Mouse (Mus musculus) left cerebral cortex, postnatal 36 days (tissue): ENCODE results near the gene Magoh. TPM values are rescaled to one million over a fixed set of nuclear protein-coding genes. Genes with fewer than 3 reads are reported as not detected.

Experiments used
- DNase-seq, 2 experiments: peaks; one replicate each; pipeline ENCODE4 v3.0.0; 2021 to 2022; ENCODE audit warnings: low spot score in 2 of 2, mixed read lengths in 1 of 2
- intact Hi-C: fragments of 180-260 bp; cut with DNase I; formaldehyde crosslinking; loops from one replicate; pipeline ENCODE4 v1.15.1; 2025
- total RNA-seq, 2 experiments: library from RNA; stranded (reverse); gene quantifications; 2 replicates each; pipeline ENCODE4 v1.2.3; 2021

Magoh gene
- 10 to 100 TPM; 35.2 to 43.4 TPM for total RNA-seq

DNA sequence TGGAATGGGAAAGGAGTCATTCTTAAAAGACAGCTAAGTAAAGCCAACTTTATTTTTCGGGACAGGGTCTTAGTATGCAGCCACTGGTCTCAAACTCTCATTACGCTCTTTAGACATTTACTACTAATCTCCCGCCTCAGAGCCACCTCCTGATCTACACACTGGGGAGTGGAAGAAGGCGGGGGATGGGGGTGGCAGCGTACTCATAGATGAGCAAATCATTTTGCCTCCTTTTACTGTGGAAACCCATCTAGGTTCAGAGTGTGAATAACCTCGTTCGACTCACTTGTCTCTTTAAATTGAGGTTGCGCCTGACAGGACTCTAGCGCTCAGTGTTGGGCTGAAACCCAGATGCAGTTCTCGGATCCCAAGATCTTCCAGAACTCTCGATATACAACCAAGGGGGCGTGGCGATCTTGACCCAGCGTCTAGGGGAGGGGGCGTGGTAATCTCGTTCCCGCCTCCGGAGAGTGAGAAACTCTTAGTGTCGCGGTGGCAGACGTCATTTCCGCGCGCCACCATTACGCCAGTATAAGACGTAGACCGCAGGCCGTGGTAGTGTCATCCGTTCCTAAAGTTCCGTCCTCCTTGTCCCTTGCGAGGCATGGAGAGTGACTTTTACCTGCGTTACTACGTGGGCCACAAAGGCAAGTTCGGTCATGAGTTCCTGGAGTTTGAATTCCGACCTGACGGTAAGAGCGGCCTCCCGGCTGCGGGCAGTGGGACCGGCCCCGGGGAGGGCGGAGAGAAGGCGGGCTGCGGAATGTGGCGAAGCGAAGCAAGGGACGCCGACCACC is at the start of gene Magoh:
TSS of gene Magoh (plus strand) at position 502 of the 797 bp plus-strand sequence.
- intact Hi-C loops: no loop called here
- peak; percentile 95 to 96 for DNase-seq

DNA sequence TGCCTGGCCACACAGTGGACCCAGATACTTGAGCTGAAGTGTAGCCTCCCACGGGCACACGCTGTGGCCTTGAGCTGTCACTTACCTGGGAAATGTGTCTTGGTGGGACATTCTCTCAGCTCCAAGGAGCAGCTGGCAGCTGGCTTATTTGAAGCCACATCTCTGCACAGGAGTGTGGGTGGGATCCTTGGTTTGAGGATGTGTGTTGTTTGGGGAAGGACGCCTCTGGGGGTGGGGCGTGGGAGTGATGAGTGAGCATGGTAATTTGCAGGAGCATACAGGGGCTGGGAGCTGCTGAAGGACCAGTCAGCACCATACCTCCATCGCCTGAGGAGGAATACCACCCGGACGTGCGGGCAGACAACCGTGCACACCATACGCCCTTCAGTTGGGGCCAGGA is 49.4 kb upstream of the Magoh start:
- DNase-seq: peak; percentile 39 to 61
- intact Hi-C loops: no loop called here

DNA sequence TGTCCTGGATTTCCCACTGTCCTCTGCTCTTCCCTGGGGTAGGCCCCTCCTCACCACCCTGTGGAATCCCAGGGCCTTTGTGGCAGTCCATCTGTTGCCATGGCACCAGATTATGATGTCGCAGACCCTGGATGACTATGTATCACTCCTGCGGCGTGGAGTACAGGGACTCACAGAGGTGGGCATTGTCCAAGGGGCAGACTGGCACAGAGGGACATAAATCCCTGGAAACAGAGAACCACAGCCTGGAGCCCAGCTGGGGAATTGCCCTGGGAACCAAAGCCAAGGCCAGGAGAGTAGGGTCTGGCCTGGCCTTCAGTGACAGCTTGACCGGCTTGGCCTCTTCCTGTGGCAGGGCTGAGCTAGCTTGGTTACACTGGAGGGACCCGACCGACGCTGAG is 48.7 kb upstream of the Magoh start:
- intact Hi-C loops: no loop called here
- no peak for DNase-seq

DNA sequence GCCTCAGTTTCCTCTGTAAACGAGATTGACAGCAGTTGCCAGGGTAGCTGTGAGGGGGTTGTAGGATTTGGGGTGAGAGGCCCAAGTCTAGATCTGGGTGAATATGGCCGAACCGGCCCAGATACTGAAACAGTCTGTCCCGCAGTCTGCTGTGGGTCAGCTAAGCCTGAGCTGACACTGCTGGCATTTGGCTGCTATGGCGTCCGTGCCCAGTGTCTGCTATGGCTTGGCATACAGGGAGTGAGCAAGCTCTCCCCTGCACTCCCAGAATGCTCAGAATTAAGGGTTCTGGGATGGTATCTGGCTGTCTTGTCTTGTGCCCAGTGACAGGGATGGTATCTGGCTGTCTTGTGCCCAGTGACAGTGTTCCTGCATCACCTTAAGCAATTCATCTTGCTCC is 47.9 kb upstream of the Magoh start:
- intact Hi-C loops: no loop called here
- no peak for DNase-seq

DNA sequence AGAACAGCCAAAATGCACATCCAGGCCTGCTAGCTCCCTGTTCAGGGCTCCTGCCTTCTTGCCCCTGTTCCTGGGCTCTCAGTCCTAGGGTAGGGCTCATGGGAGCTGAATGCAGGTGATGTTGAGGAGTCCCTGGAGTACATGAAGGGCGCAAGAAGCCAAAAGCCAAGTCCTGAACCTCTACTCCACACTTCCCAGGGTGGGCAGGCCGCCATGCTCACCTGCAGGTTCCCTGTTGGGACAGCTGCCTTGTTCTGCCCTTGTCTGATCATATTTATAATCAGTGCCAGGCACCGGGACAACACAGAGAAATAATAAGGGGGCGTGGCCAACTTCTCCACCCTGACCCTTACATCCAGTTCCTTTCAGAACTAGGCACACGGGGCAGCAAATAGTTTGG is 46.0 kb upstream of the Magoh start:
- intact Hi-C loops: no loop called here
- no peak for DNase-seq

DNA sequence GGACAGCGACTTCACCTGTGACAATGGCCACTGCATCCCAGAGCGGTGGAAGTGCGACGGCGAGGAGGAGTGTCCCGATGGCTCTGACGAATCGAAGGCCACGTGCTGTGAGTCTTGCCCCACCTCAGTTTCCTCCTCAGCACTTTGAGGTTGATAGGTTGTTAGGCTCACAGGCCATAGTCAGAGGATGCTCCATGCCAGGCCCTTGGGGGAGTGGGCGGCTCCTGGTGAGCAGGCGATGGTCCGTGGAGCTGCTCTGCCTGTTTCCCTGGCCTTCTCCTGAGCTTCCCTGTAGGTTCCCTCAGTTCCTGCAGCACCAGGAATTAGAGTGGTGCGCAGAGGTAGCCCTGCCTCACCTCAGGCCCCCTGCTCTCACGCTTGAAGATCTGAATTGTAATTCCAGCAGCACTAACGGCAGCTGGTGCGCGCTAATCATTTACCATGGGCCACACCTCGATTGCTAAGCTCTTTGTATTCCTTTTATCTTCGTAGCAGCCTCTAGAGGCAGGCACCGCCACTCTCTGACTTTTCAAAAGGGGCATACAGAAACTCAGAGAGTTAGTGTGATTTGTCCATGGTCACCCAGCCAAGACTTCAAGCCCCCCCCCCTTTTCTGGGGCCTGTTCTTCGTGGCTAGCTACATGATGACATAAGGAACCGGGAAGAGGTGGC is 44.8 kb upstream of the Magoh start:
- no peak for DNase-seq
- intact Hi-C loops: loop anchor here (5.0 kb wide), 1 partner anchor 32 kb away; the partner anchor contains the start of gene Lrp8

DNA sequence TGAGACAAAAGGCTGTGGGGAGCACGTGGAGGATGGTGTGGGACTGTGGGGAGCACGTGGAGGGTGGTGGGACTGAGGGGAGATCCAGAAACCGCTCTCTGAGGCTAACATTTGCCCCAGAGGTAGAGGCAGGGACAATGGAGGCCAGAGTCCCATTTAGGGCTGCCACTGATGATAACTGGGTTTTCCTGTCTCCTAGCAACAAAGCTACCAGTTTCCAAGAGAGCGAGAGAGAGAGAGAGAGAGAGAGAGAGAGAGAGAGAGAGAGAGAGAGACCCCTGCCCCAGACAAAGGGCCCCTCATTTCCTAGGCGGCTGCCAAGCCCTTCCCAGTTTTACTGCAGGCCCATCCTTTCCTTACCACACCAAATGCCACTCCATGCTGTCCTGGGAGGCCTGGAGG is 44.0 kb upstream of the Magoh start:
- no peak for DNase-seq
- intact Hi-C loops: loop anchor here (5.0 kb wide), 1 partner anchor 33 kb away; the partner anchor contains the start of gene Lrp8

DNA sequence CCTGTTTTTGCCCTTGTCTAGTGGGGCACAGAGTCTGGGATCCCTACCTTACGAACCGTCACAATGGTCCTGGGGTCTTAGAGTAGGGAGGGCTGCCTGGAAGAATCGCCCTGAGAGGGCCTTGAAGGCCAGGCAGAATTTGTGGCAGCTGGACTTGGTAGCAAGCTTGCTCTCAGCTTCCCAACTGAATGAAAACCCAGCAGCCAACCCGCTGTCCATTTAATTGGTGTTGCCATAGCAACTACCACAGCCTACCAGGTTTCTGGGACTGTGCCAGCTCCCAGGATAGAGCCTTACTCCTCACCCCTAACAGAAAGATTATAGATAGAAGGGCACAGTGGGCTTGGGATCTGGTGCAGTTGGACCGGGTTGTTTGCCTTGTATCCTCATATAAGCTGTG is 42.8 kb upstream of the Magoh start:
- DNase-seq: peak in 1 of 2 experiments; percentile 59
- intact Hi-C loops: loop anchor here (5.0 kb wide), 1 partner anchor 34 kb away; the partner anchor contains the start of gene Lrp8

DNA sequence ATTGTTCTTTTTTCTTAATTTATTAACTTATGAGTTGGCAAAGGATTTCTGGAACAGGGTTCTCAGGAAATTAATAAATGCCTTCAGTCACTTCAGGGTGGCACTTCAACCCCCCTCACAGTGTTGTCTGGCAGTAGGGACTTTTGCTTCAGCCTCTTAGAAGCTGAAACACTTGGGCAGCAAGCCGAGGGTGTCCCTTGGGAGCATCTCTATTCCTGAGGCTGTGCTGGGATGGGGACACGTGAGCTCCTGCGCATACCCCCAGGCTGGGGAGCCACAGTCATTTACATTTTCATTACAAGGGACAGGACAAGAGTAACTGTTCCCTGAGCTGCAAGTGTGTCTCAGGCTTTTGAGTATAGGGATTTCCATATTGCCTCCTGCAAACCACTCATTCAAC is 41.6 kb upstream of the Magoh start:
- DNase-seq: no peak
- intact Hi-C loops: loop anchor here (5.0 kb wide), 1 partner anchor 36 kb away; the partner anchor contains the start of gene Lrp8

DNA sequence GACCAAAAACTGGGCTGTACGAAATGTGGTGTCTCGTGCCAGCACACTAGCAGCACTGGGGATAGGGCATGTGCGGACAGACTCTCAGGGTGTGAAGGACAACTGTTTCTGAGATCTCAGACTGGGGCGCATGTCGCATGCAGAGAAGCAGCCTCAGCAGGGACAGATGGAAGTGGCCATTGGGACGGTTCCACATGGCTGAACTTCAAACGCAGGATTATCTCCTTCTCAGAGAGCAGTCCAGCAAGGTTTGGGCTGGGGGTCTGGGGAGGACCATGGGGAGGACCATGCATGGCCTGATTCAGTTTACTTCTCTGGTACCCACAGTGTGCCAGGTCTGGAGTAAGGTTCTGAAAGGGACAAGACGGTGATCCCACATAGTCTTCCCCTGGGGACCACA is 35.9 kb upstream of the Magoh start:
- DNase-seq: no peak
- intact Hi-C loops: no loop called here

DNA sequence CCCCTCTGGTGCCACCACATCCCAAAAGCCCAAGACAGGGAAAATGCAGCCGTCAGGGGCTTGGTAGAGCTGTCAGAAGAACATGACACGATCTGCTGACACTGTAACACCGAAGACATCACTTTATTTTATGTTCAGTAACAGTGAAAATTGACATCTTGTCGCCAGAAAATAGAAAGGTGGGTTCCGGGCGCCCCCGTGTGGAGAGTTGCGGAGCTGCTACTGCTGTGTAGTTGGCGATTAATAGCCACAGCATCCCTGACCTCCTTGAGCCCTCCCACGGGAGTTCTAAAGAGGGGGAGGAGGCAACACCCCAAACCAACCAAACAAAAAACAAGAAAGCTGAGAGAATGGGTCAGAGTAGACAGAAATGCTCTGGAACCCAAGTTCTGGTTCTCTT is 34.6 kb upstream of the Magoh start:
- intact Hi-C loops: loop anchor here (1.0 kb wide), 1 partner anchor 108 kb away; no protein-coding TSS in a partner anchor
- peak; percentile 61 to 69 for DNase-seq

DNA sequence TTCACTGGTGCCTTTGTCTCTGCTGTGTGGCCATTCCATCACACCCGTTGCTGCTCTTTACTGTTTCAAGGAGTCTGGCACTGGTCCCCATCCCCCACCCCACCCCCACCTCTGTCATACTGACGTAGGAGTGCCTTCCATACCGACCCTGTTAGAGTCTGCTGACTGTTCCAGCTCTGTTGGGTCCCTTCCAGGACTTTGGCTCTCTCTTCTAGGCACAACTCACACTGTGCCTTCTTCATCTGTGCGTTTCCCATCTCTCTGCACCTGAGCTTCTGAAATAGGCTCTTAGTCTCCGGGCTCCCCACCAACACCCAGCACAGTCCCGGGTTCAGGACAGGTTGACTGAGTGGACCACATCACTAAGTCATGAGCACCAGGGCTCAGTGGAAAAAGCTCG is 32.8 kb upstream of the Magoh start:
- DNase-seq: no peak
- intact Hi-C loops: no loop called here

DNA sequence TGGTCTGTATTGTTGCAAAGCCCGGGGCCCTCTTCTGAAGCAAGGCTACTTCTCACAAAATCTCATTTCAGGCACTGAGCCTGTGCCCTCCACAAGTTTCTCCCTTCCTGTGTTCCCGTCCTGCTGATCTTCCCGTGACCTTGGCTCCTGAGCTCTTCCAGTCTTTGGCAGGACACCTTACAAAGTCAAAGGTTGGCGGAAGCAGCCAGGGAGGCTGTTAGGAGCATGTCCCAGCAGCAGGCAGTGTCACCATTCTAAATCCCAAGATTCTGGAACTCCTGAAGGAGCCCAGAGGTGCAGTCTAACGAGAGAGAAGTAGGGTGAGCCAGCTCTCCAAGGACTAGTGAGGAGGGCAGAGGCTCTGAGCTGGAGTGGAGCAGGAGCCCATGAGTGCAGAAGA is 31.0 kb upstream of the Magoh start:
- intact Hi-C loops: no loop called here

DNA sequence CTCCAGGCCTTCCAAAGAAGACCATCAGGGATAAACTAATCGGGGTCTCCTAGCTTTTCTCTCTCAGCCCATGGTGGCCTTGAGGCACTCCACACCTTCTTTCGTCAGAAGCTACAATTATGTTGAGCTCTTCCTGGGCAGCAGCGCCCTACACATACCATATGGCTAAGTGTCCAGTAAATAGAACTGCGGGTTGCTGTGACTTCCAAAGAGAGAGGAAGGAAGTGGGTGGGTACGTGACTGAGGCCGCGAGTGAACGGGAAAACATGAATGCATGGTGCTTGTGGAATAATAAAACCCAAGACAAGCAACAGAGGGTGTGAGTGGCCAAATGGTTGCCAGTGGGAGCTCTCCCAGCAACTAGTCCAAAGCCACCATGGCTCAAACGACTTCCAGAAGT is 29.9 kb upstream of the Magoh start:
- no peak for DNase-seq
- intact Hi-C loops: no loop called here

More for the DNA sequence above, 31.0 kb upstream of the Magoh start:
- no peak for DNase-seq

DNA sequence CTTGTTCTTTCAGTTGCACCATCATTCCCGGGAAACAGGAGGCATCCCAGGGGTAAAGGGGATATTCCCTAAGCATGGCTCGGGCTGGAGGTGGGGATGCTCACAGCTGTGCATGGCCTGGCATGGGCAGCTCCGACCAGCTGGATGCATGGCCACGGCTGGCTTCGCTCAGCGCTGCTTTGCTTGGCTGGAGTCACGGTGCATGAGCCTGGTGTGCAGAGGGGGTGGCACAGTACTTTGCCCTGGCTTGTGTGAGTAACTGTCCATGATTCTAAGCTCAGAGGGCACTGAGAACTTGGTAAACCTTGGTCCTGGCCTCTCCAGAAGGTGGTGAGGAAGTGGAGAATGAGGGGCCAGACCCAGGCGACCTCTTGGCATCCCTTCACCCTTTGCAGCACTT is 29.5 kb upstream of the Magoh start:
- intact Hi-C loops: no loop called here
- DNase-seq: no peak

DNA sequence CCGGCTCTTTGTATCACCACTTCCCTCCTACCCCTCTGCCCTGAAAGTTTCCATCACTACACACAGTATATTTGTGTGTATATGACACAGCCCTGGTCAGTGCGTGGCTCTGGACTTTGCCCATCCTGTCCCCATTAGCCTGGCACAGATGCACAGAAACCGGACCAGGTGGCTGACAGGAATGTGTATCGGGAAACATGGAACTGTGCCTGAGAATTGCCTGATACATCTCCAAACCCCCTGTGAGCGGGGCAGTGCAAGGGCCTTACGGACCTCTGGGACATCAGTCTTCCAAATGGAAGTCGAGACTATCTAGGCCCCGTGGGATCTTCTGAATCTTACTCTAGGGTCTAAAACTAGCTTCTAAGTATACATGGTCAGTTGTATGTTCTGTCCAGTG is 26.2 kb upstream of the Magoh start:
- DNase-seq: no peak
- intact Hi-C loops: no loop called here

DNA sequence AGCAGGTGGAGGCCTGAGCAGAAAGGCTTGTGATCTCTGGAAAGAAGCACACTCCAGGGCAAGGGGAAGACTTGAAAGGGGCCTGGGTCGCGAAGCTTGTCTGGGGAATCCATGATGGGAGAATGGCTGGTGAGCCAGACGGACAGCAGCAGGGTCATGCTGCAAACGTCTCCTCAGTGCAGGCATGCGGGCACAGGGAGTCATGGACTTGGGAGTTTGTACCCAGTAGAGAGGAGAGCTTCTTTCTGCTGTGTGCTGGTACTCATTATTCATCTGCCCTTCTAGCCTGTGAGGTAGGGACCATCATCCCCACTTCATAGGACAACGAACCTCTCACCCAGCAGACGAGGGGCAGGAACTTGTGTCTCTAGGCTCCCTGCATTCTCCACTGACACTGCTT is 25.7 kb upstream of the Magoh start:
- intact Hi-C loops: no loop called here
- DNase-seq: no peak

DNA sequence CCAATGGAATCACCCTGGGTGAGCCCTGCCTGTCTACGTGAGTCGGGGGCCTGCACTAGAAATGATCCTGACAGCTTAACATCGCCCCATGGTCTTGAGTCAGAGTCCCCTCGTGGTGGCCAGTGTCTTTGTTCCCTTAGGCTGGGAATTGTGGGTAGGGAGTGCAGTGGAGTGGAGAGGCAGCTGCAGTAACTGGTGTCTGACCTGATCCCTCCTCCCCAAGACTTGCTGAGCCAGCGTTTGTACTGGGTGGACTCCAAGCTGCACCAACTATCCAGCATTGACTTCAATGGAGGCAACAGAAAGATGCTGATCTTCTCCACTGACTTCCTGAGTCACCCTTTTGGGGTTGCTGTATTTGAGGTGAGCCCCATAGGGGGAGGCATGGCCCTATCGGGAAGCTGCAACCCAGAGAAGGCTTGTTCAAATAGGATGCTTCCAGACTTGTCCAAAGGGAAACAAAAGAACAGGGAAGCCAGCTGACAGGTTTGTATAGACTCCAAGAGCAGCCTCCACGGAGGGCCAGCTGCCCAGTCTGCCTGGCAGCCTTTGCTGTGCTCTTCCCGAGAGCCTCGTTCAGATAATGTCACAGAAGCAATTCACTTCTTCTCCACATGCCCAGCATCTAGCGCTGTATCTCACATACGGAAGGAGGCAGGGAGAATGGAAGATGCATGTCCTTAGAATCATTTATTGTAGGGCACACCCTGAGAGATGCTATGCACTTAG is 22.4 kb upstream of the Magoh start:
- intact Hi-C loops: no loop called here
- no peak for DNase-seq

DNA sequence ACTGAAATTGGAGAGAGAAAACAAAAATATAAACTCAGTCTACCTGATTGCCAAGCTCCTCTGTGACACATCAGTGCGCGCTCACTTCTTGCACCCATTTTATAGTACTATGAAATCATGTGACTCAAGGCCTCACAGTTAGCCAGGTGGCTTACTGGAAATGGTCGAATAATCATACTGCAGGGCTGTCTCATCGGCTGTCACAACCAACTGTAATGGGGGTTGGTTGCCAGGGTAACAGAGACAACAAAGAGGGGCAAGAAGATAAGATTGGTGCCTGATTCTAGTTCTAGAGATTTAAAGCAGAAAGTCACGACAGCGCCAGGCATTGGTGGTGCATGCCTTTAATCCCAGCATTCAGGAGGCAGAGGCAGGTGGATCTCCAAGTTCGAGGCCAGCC is 20.6 kb upstream of the Magoh start:
- no peak for DNase-seq
- intact Hi-C loops: no loop called here

DNA sequence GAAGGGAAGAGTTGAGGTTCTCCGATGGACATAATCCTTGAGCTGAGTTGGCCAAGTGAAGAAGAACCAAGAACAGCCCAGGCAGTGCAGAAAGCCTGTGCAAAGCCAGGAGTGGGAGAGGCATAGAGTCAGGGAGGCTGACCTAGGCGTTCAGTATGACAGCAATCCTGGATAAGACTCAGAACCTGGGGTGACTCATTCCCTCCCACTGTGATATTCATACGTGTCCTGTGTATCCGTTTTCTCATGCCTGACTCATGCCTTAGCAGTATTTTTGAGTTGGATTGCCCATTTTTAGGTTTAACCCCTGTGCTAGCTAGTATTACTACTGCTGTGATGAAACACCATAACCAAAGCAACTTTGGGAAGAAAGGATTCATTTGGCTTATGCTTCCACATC is 14.7 kb upstream of the Magoh start:
- intact Hi-C loops: no loop called here
- no peak for DNase-seq
